Mouse (Mus musculus) hematopoietic stem cell, adult 5-6 weeks (primary cell): ENCODE results near the gene Ryr1. TPM values are rescaled to one million over a fixed set of nuclear protein-coding genes. Genes with fewer than 3 reads are reported as not detected.

Source experiments
- ATAC-seq, 2 experiments: fragments of 125-278 bp in 1 of 2; replicated peaks in 1 of 2; 2 replicates each; pipeline ENCODE4 v1.8.0; 2016 to 2017; ENCODE audit warnings: inconsistent platforms in 2 of 2, mild to moderate bottlenecking in 2 of 2, moderate number of reproducible peaks in 2 of 2, low read depth in 1 of 2, moderate TSS enrichment in 1 of 2; ENCODE audit not compliant: low FRiP score in 2 of 2, poor library complexity in 2 of 2, severe bottlenecking in 2 of 2, insufficient read depth in 1 of 2, low TSS enrichment in 1 of 2
- total RNA-seq: library from RNA; stranded (forward); fragments of 172-1452, 232-1000 nt; gene quantifications from 2 replicates; pipeline ENCODE4 v1.2.3, GENCODE M21; 2017

Ryr1 gene
- total RNA-seq, 1 experiment from 2014 or later, result 0.25 TPM

DNA sequence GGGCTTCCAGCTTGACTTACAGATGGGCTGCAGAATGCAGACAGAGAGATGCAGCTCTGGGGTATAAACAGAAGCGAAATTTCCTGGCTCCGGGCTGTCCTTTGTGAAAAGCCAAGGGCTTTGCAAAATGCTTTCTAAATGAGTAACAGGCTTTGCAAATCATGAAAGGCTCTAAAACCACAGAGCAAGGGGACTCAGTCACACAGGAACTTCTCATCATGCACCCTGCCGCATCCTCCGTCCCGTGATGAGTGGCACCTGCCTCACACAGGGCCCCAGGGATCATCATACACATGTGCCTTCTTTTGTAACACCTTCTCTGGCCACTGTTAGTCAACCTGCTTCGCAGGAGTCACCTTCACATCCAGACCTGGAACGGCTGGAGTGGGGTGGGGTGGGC, 99.4 kb downstream of the Ryr1 start:
- ATAC-seq, result no peak

DNA sequence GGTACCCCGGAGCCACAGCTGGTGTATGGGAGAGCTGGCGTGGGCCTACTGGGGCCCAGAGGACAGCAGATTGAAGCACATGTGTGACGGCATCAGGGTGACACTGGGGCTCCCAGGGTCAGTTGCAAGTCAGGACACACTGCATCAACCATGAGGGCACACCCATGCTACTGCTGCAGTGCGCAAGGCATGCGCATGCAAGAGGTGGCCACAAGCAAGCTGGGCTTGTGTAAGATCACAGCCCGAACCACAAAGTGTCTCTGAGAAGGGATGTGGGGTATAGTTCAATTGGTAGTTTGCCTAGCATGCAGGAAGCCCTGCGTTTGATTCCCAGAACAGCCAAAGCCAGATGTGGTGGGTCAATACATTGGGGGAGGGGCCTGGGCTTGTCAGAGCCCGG, 101.5 kb downstream of the Ryr1 start:
- ATAC-seq, result peak in 1 of 2 experiments; percentile 44; a peak in 1 of 4 replicates

DNA sequence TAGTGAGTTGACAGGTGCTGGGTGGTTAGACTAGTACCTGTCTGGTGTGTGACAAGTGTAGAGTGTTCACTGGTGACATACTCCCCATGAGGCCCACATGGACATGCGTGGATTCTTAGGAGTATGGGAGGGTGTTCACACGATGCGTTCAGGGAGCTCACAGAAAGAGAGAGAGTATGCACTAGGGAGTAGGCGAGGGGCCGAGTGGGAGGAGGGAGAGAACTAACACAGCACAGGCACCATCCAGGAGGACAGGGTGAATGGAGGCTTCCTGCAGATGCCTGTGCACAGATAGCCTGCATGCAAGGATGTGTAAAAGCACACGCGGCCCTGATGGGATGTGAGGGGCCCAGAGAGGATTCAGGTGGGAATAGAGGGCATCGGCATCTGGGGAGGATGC, 102.5 kb downstream of the Ryr1 start:
- no peak for ATAC-seq

DNA sequence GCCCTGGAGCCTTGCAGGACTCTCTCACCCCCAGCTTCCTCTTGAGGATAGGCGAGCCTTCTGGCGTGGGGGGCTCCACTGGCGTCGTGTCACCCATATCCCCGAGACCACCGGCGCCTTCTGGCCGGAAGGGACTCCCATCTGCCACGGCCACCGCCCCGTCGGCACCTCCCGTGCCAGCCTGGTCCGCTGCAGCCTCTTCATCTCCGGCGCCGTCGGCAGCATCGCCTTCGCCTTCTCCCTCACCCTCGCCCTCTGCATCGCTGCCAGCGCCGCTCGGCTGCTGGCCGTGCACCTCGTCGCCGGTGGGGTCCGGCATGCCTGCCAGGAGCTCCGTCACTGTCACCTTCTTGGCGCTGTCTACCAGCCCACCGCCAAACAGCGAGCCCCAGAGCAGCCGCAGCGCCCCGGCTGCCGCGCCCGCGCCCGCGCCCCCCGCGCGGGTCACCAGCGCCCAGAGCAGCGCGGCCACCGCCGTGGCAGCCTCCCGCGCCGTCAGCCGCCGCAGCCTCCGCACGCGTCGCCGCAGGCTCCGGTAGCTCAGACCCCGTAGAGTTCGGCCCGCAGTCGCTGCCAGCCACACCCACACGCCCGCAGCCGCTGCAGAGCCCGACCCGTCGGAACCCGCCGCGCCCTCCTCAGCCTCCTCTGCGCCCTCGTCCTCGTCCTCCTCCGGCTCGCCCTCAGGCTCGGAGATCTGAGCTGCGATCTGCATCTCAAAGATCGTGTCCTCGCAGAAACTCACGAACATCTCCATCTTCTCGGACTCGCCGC, 105.3 kb downstream of the Ryr1 start:
- 0 out of 4 replicates have a peak, but pooled peaks of 1 of the 2 experiments have one; percentile 24 for ATAC-seq

- ATAC-seq, result no peak
Observed at GRCm38 (mm10) chr7:29017222-29017621, 107.8 kb downstream of the Ryr1 start.

DNA sequence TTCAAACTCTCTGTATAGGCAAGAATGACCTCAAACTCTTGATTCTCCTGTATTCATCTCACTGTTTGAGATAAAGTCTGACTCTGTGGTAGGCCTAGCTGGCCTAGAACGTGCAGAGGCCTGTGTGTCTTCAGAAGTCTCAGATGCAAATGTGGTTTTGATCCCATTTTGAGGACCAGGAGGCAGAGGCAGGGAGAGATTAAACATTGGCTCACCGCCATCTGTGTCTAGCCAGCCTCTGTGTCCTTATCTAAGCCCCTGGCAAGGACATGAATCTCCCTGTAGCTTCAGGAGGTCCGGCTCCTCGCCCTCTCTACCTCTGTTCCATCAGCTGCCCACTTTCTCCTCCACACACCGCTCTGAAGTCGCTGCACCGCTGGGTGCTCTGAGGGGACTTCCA, 108.5 kb downstream of the Ryr1 start:
- ATAC-seq, result no peak

GRCm38 (mm10) chr7:29014984-29015383, 110.0 kb downstream of the Ryr1 start:
- no peak for ATAC-seq

GRCm38 (mm10) chr7:29008714-29009113, 116.3 kb downstream of the Ryr1 start:
- peak; percentile 14 to 42; a peak in 2 of 4 replicates for ATAC-seq

GRCm38 (mm10) chr7:29008171-29008570, 116.8 kb downstream of the Ryr1 start:
- ATAC-seq, result peak in 1 of 2 experiments; percentile 30; a peak in 1 of 4 replicates

DNA sequence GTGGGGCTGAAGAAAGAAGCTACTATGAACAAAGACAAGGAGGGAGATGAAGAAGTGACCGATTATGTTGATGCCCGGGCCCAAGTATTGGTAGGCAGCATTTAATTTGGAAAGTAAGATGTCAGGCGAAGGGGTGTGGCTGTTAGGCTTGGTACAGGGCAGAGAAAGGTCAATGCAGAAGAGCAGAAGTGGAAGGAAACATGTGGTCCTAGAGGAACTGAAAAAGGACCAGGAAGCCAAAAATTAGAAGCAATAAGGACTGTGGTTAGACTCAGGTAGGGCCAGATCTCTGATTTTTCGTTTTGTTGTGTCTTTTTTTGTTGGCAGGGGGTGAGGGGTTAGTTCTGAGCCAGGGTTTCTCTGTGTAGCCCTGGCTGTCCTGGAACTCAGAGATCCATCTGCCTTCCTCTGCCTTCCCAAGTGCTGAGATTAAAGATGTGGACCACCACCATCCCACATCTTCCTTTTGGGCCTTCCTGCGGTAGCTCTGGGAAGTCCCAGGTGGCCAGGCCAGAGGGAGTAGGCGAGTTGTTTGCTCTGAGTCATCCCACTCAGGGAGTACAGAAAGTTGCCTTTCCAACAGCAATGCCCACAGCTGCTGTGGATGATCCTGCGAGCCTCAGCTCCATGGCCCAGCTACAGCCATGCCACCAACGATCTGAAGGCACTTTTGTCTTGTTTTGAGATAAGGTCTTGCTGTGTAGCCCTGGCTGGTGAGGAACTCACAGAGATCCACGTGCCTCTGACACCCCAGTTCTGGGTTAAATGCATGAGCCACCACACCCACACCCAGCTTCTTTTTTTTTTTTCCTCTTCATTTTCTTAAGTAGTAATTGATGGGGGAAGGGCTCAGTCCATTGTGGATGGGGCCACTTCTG, 117.5 kb downstream of the Ryr1 start:
- ATAC-seq, result no peak; a peak in 1 of 4 replicates

GRCm38 (mm10) chr7:29000651-29001605, 124.1 kb downstream of the Ryr1 start:
- peak; percentile 86 to 94 for ATAC-seq

DNA sequence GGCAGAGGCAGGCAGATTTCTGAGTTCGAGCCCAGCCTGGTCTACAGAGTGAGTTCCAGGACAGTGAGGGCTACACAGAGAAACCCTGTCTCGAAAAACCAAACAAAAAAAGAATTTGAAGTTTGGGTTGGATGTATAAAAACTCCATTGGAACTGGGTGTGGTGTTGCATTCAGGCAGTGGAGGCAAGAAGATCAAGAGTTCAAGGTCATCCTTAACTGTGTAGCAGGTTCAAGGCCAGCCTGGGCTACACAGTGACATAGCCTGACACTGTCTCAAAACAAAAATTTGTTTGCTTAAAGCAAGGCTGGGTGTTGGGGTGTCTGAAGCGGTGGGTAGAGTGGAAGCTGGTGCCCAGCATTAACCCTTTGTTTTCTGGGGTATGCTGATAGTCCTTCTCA, 131.6 kb downstream of the Ryr1 start:
- ATAC-seq, result no peak

GRCm38 (mm10) chr7:28992997-28993396, 132.0 kb downstream of the Ryr1 start:
- ATAC-seq, result no peak

GRCm38 (mm10) chr7:28991616-28992015, 133.4 kb downstream of the Ryr1 start:
- no peak for ATAC-seq

DNA sequence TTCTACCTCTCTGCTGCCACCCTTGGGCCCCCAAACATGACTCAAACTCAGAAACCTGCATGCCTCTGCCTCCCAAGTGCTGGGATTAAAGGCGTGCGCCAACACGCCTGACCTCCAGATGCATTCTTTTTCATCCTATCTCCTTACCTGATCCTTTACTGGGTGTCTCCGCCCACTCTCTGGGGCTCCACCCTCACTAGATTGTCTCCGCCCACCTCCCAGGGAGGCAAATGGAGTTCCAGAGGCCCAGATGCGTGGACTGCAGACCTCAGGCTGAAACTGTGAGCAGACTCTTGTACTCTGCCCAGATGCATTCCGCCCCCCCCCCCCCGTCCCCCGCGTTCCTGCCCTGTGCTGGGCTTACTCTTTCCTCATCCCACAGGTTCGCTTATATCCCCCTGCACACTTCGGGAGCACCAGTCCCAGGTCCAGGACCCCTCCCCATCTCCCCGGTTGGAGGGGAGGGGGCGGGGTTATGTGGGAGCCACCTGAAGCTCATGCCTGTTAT, 134.2 kb downstream of the Ryr1 start:
- no peak for ATAC-seq

GRCm38 (mm10) chr7:28985207-28985606, 139.8 kb downstream of the Ryr1 start:
- ATAC-seq, result no peak

GRCm38 (mm10) chr7:28984452-28984851, 140.5 kb downstream of the Ryr1 start:
- ATAC-seq, result no peak
